Mouse (Mus musculus): ENCODE data around the gene Ifi27. TPM values are rescaled to one million over a fixed set of nuclear protein-coding genes. Genes with fewer than 3 reads are reported as not detected.
"Not testable (repeated sequence)": the region's sequence is repeated elsewhere in the genome, so short reads cannot be mapped to it uniquely, and the experiment has no call there.

Gene Ifi27
- polyA plus RNA-seq, 1 experiment from 2014 or later, result 15.9 TPM

DNA sequence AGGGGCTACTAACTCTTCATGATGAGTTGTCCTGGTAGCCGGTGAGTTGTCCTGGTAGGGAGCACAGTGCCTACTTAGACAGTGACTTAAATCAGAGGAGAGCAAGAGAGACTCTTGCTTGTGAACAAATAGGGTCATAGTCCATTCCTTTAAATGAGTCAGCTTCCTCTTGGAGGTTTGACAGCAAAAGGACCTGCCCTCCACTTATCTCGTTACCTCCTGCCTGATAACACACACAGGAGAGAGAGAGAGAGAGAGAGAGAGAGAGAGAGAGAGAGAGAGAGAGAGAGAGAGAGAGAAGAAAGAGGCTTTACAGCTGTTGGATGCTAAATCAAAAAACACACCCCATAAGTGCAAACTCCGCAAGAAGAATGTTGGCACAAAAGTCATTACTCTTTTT is 23.1 kb downstream of the Ifi27 start, which contains the start of gene Ifi27l2b:
Ifi27l2b (minus strand) TSS at position 84 of the 400 bp plus-strand sequence.
- DNase-seq (no peak), ATAC-seq (ENCODE audit: low read depth) (no peak)
- no peak within 1 kb of the TSS for H3K27ac ChIP-seq
- H3K4me1 ChIP-seq (replicated peaks), result no peaks in the 10 kb centered on the region
- H3K4me2 ChIP-seq, result no peak within 1 kb of the TSS
- H3K9ac ChIP-seq, result no peak within 1 kb of the TSS
- no peaks in the 10 kb centered on the region for H3K9me3 ChIP-seq (replicated peaks)
- WGBS (ENCODE audit: insufficient replicate concordance), result 53% methylated on average over 3 of the region's 3 CpGs
- no peaks in the 10 kb centered on the region for H3K27me3 ChIP-seq
- H3K4me3 ChIP-seq (replicated peaks), result no peak within 1 kb of the TSS
- no peaks in the 10 kb centered on the region for H3K36me3 ChIP-seq

DNA sequence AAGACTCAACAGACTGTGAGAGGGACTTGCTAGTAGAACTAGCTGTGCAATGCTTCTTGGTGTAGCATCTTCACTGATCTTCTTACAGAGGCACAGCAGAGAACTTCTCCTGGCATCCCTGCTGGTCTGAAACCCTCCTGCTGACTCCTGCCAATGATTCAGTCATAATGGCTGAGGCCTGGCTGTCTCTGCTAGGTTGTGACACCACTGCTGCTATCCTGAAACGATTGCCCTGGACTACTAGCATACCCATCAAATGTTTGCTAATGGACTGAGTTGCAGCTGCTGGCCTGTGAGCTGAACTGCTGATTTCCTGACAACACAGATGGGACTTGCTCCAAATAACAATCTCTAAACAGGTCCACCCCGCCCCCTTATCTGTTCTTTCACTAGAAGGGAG is 40.5 kb downstream of the Ifi27 start:
- no peak overlapping the region for H3K27ac ChIP-seq
- 18% methylated on average over 2 of the region's 2 CpGs for WGBS (ENCODE audit: insufficient replicate concordance)
- no peaks in the 10 kb centered on the region for H3K36me3 ChIP-seq
- H3K4me3 ChIP-seq (replicated peaks), result no peak overlapping the region
- no peaks in the 10 kb centered on the region for H3K9me3 ChIP-seq (replicated peaks)
- ATAC-seq (ENCODE audit: low read depth) (no peak), DNase-seq (no peak)
- H3K4me1 ChIP-seq (replicated peaks), result no peaks in the 10 kb centered on the region
- H3K27me3 ChIP-seq, result no peaks in the 10 kb centered on the region
- no peak overlapping the region for H3K4me2 ChIP-seq
- no peak overlapping the region for H3K9ac ChIP-seq

DNA sequence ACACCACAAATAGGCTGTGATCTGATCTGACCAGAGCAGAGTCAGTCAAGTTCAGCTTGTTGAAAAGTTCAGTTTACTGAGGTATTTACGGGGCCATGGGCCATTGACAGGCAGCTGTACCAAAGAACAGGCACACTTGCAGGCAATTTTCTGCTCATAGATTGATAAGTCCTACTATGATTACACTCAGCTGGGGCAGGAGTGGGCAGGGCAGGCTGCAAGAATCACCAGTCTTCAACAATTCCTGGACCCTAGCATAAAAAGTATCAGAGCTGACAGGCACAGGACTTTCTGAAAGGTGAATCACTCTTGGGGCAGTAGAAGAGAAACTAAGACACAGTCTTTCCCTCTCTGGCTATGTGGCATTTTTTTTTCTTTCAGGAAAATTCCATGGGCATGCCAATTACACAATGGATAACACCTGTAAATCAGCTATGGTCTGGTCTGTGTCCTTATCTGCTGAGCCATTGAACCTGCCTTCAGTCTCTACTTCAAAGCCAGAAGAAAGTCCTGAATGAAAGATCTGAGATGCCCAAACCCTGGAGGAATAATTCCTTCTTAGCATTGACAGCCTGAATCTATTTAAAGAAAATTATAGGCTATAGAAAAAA is 42.9 kb downstream of the Ifi27 start:
- Histone ChIP-seq H3K4me1 (replicated peaks) (no peaks in the 10 kb centered on the region), H3K4me3 (replicated peaks) (no peak overlapping the region), H3K9ac (no peak overlapping the region), H3K27ac (no peak overlapping the region), H3K36me3 (no peaks in the 10 kb centered on the region), H3K9me3 (replicated peaks) (no peaks in the 10 kb centered on the region), H3K4me2 (no peak overlapping the region), H3K27me3 (no peaks in the 10 kb centered on the region)
- DNase-seq (no peak), ATAC-seq (ENCODE audit: low read depth) (no peak)
- 53% methylated on average over 1 of the region's 1 CpGs for WGBS (ENCODE audit: insufficient replicate concordance)

DNA sequence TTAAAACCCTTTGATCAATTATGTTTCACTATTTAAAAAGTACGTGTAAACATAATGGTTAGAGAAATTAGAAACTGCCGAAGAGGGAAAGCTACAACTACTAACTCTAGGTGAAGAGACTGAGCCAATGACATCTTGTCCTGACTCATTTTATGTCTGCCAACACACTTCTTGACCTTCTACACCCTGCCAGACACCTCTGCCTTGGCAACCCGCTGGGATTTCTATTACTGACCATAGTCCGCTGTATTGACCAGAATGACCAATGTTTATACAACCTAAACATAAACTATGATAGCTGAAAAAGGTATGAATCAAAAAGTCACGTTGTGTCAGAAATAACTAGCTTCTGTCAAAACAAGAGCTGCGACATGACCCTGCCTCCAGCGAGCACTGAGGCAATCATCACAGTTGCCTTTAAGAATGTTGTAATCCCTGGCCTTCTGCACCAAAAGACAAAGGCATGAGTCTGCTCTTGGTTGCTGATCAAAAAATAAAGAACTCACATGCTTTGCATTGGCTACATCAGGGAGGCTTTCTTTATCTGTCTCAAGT is 43.5 kb downstream of the Ifi27 start:
- Histone ChIP-seq H3K9me3 (replicated peaks) (no peaks in the 10 kb centered on the region), H3K36me3 (no peaks in the 10 kb centered on the region), H3K27me3 (no peaks in the 10 kb centered on the region), H3K9ac (no peak overlapping the region), H3K4me1 (replicated peaks) (no peaks in the 10 kb centered on the region), H3K4me2 (no peak overlapping the region), H3K4me3 (replicated peaks) (no peak overlapping the region), H3K27ac (no peak overlapping the region)
- ATAC-seq (ENCODE audit: low read depth), result no peak
- WGBS (ENCODE audit: insufficient replicate concordance), result 59% methylated on average over 7 of the region's 7 CpGs
- DNase-seq, result no peak

DNA sequence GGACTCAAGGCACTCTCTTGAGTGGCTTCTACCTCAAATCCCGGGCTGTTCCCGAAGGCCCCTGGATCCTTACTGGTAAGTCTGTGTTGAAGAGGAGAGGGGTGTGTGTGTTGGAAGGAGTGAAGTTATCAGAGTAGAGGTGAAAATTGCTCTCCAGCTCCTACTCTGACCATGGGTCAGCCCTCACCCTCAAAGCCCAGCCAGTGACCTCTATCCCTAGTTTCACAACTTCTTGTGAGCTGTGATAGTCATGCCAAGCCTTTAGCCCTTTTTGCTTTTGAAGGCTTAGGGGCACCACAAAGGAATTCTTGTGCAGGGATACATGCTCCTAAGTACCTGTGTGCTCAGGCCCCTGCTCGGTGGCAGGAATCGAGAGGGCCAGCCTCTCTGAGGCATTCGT is 47.7 kb downstream of the Ifi27 start:
- ATAC-seq (ENCODE audit: low read depth), result no peak

DNA sequence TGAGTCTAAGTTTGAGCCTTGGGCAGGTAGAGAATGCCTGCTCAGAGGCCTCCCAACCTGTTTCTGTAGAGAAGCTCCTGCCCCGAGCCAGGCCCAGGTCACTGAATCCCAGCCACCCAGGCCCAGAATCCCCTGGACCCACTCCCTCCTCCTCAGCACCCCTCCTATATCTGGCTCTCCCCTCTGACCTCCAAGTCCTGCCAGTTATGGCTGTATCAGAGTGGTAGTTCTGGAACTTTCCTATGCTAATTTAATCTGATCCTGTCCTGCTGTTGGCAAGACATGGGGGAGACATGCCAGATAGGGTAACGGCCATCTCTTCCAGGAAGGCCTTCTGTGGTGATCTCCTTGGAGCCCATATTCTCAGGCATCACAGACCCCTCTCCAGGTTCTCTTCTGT is 48.8 kb downstream of the Ifi27 start:
- Histone ChIP-seq H3K4me2 (no peak overlapping the region), H3K9ac (no peak overlapping the region), H3K4me1 (replicated peaks) (no peaks in the 10 kb centered on the region), H3K36me3 (no peaks in the 10 kb centered on the region), H3K9me3 (replicated peaks) (no peaks in the 10 kb centered on the region), H3K27me3 (no peaks in the 10 kb centered on the region), H3K4me3 (replicated peaks) (no peak overlapping the region), H3K27ac (no peak overlapping the region)
- ATAC-seq (ENCODE audit: low read depth), result no peak
- no peak for DNase-seq
- 52% methylated on average over 2 of the region's 2 CpGs for WGBS (ENCODE audit: insufficient replicate concordance)

More for the DNA sequence above, 47.7 kb downstream of the Ifi27 start:
- Histone ChIP-seq H3K27ac (no peak overlapping the region), H3K4me3 (replicated peaks) (no peak overlapping the region), H3K4me1 (replicated peaks) (no peaks in the 10 kb centered on the region), H3K4me2 (no peak overlapping the region), H3K27me3 (no peaks in the 10 kb centered on the region), H3K9ac (no peak overlapping the region), H3K9me3 (replicated peaks) (no peaks in the 10 kb centered on the region), H3K36me3 (no peaks in the 10 kb centered on the region)
- 48% methylated on average over 5 of the region's 5 CpGs for WGBS (ENCODE audit: insufficient replicate concordance)
- DNase-seq, result no peak

DNA sequence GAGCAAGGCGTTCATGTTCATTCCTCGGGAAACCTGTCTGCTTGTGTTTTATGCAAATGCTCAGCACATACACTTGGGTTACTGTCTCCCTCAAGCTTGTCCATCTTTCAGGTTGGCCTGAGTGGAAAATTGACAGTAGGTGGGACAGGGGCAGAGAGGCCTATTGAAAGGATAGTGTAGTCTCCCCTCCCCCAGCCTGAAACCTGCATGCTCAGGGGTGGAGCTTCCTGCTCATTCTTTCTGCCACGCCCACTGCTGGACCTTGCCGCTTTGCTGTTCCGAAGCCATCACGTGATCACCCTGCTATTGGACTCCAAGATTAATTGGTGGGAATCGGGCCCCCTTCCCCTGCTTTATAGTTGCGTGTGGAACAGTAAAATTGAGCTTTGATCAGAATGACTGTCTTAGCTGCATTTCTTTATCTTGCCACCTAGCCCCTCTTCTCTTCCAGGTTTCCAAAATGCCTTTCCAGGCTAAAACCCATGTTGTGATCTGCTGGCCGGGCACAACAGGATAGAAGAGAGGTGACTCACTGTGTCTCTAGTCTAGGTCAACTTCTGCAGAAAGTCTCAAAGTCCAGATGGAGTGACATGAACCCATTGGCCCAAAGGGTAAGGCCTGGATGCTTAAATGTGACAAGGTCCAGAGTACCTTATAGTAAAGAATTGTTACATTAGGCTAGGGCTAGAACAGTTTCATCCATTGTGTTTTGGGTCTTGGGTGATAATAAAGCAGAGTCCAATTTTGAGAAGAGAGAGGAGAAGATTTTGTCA is 50.4 kb downstream of the Ifi27 start:
- H3K9ac ChIP-seq; H3K27me3 ChIP-seq; ATAC-seq (ENCODE audit: low read depth); H3K27ac ChIP-seq; H3K36me3 ChIP-seq; DNase-seq; H3K4me1 ChIP-seq (replicated peaks); H3K4me2 ChIP-seq; H3K9me3 ChIP-seq (replicated peaks); H3K4me3 ChIP-seq (replicated peaks): not testable (repeated sequence)
- WGBS (ENCODE audit: insufficient replicate concordance), result 56% methylated on average over 9 of the region's 9 CpGs

DNA sequence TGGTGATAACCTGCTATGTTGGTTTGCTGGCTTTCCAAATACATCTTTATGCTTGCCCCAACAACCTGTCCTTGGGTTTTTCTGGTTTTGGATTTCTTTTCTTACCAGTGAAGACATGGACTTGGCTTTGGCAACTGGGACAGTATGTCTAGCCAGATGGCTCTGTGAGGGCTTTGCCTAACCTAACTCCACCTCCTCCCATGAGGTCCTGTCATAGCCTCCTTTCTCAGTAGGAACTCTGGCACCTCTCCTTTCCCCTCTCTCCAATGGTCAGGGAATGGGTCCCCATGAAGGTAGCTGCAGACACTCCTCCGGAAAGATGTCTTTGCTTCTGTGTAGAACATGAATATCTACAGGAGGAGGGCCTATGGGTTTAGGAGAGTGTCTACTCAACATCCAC is 52.7 kb downstream of the Ifi27 start:
- H3K27me3 ChIP-seq, result no peaks in the 10 kb centered on the region
- H3K9me3 ChIP-seq (replicated peaks), result no peaks in the 10 kb centered on the region
- no peaks in the 10 kb centered on the region for H3K4me1 ChIP-seq (replicated peaks)
- H3K4me2 ChIP-seq, result no peak overlapping the region
- 62% methylated on average over 1 of the region's 1 CpGs for WGBS (ENCODE audit: insufficient replicate concordance)
- H3K9ac ChIP-seq, result no peak overlapping the region
- no peak for ATAC-seq (ENCODE audit: low read depth)
- no peaks in the 10 kb centered on the region for H3K36me3 ChIP-seq
- H3K4me3 ChIP-seq (replicated peaks), result no peak overlapping the region
- H3K27ac ChIP-seq, result no peak overlapping the region
- DNase-seq, result no peak

DNA sequence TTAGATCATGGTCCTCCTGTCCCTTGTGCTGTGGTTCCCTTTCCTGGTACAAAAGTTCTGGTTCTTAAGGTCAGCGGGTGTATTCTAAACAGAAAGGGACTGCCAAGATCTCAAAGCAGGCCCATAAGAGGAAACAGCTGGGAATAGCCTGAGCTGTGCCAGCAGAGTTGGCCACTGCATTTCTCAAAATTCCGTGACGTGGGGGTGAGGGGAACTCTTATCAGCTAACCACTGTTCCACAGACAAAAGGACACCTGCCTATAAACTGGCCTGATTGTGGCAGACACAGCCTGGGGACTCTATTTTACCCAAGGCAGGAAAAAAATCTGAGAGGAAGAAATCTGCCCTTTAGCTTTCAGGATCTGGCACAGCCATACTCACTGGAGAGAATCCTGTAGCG is 53.3 kb downstream of the Ifi27 start:
- no peak overlapping the region for H3K4me3 ChIP-seq (replicated peaks)
- H3K36me3 ChIP-seq, result no peaks in the 10 kb centered on the region
- H3K27me3 ChIP-seq, result no peaks in the 10 kb centered on the region
- DNase-seq (no peak), ATAC-seq (ENCODE audit: low read depth) (no peak)
- H3K9me3 ChIP-seq (replicated peaks), result no peaks in the 10 kb centered on the region
- no peak overlapping the region for H3K9ac ChIP-seq
- H3K4me2 ChIP-seq, result no peak overlapping the region
- no peaks in the 10 kb centered on the region for H3K4me1 ChIP-seq (replicated peaks)
- no peak overlapping the region for H3K27ac ChIP-seq
- 37% methylated on average over 4 of the region's 4 CpGs for WGBS (ENCODE audit: insufficient replicate concordance)

DNA sequence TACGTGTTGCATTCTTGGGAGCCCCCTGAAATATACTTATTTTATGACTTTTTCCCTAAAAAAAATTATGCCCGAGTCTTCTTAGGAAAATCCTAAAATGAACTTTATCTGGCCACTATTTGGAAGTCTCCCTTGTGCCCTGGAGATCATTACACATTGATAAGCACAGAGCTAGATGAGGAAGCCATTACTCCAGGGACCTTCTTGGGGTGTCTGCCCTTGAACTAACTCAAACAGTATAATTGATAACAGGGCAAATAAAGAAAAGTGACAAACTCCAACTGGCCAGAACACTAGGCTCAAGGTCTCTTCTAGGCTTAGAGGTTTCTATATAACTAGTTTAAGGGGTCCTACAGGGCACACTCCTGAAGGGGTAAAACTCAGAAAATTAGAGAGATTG is 53.7 kb downstream of the Ifi27 start:
- no peak overlapping the region for H3K27ac ChIP-seq
- DNase-seq (no peak), ATAC-seq (ENCODE audit: low read depth) (no peak)
- H3K27me3 ChIP-seq, result no peaks in the 10 kb centered on the region
- no peaks in the 10 kb centered on the region for H3K9me3 ChIP-seq (replicated peaks)
- no peak overlapping the region for H3K4me3 ChIP-seq (replicated peaks)
- 54% methylated on average over 2 of the region's 2 CpGs for WGBS (ENCODE audit: insufficient replicate concordance)
- no peaks in the 10 kb centered on the region for H3K36me3 ChIP-seq
- no peaks in the 10 kb centered on the region for H3K4me1 ChIP-seq (replicated peaks)
- no peak overlapping the region for H3K9ac ChIP-seq
- no peak overlapping the region for H3K4me2 ChIP-seq
